Mouse (Mus musculus) ovary, postnatal 36 days (tissue): ENCODE measurements around the gene Gng3.
"Not testable (repeated sequence)": the region's sequence is repeated elsewhere in the genome, so short reads cannot be mapped to it uniquely, and the experiment has no call there.

Source experiments
- DNase-seq: peaks from one replicate; pipeline ENCODE4 v3.0.0; 2022; ENCODE audit warnings: low spot score, mixed read lengths

Gng3 gene

GRCm38 (mm10) chr19:8844371-8845129 lies 5.6 kb upstream of the Gng3 start:
- DNase-seq = peak; percentile 62

DNA sequence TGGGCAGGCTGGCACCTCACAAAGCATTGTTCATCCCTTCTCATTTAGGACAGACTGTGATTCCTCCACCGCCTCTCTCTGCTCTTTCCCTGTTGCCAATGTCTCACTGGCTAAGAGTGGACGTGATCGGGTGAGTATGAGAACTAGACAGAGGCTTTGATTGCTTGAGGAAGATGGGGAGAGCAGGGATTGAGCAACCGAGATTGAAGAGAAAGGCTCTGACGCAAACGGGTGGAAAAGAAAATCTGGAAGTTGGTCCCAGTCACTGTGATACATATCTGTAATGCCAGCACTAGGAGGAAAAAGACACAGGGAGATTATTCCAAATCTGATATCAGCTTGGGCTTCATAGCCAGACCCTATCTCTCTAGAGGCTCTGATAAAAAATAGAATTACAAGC lies 4.0 kb upstream of the Gng3 start:
- no peak for DNase-seq

DNA sequence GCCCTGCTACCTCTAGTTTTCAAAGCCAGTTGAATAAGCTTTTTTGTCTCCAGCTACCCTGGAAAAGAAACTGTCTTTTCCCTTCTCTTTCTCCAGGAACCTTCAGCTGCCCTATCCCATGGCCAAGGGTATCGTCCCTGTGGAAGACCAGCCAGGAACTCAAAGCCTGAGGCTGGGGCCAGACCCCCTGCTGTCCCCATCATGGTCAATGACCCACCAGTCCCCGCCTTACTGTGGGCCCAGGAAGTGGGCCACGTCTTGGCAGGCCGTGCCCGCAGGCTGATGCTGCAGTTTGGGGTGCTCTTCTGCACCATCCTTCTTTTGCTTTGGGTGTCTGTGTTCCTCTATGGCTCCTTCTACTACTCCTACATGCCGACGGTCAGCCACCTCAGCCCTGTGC lies 2.0 kb upstream of the Gng3 start:
- no peak for DNase-seq

DNA sequence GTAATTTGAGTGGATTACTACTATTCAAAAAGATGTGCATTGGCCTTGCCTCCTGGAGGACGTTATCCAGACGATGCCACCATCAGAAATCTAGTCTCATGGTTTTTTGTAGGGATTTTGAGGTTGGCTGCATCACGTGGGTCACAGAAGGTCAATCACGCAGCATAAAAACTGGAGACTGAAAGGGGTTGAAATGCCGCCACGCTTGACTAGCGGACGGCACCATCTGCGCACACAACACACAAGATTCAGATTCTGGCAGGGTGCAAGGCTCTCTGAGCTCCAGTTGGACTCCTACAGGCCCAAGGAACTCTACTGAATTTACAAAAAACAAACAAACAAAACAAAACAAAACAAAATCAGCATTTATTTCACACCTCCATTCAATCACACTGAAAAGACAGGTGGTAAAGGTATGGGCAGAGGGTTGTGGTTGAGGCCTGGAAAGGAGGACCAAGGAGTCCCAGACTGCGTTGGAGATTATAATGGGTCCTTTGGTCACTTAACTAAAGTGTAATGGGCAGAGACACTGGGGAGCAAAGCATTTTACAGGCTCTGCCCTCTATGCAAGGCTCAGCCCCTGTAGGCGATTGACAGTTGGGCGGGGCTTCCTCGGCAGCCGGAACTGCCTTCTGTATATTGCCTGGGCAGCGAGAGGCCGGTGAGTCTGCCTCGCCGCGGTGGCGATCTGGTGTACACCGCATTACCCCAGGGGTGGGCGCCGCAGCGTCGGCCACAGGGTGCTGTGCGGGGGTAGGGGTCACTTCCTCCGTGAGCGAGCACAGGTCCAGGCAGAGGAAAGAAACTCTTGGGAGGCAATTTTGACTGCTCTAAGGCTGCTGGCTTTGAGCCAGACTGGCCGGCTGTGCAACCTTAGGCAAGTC lies 1.2 kb upstream of the Gng3 start:
- peak; percentile 74 for DNase-seq

DNA sequence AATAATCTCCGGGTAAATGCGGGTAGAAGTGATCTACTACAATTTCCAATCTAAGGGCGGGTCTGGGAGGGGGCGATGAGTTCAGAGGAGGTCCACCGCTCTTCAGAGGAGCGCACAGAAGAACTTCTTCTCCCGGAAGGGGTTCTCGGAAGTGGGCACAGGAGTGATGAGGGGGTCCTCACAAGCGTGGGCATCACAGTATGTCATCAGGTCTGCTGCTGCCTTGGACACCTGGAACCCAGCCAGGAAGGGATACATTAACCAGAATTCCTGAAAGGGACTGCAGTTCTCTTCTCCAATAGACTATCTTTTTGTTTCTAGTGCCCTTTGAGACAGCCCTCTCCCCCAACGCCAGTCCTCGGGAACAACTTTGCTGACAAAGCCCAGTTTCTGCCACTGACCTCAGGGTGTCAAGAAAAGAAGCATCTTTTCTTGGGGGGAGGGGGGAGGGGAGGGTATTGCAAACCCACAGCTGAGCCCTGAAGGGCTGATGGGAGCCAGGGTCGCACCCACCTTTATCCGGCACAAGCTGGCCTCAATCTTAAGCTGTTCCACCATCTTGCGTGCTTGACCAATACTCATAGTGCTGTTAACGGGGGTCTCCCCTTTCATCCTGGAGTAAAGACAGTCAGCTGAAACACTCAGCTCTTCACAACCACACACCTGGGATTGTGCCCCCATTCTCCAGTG lies 808 bp downstream of the Gng3 start:
- DNase-seq = no peak

- peak; percentile 80 for DNase-seq
These were observed 1.7 kb downstream of the Gng3 start, which contains the start of gene Bscl2 for GRCm38 (mm10) chr19:8837251-8837791. Bscl2 (plus strand) TSS chr19:8837467.

DNA sequence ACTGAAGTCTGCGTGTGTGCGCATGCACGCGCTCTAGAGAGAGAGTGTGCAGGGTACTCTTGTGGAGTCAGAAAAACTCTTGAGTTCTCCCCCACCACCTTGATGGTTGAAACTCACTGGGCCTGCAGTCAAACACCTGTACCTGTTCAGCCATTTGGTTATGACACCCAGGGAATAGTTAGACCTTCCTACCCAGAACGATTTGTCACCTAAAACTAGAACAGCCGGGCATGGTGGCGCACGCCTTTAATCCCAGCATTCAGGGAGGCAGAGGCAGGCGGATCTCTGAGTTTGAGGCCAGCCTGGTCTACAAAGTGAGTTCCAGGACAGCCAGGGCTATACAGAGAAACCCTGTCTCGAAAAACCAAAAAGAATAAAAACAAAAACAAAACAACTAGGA lies 2.7 kb downstream of the Gng3 start:
- not testable (repeated sequence) for DNase-seq

DNA sequence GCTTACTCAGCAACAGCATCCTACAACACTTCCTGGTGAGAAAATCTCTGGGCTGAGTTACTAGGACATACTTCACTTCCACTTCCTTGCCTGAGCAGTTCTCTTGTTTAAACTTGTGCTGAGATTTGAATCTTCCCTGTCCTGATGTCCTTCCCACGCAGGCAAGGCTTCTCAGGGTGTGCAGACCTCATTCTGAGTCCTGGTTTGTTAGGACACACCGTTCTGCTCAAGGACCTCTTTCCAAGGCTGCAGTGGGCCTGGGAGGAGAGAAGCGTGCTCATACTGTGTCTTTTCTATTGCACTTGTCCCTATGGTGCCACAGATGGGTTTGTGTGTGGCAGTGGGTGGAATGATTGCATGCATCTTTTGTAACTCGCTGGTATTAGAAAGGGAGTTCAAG lies 6.0 kb downstream of the Gng3 start:
- no peak for DNase-seq

- DNase-seq = no peak
These were observed 7.7 kb downstream of the Gng3 start for GRCm38 (mm10) chr19:8831262-8831661.

DNA sequence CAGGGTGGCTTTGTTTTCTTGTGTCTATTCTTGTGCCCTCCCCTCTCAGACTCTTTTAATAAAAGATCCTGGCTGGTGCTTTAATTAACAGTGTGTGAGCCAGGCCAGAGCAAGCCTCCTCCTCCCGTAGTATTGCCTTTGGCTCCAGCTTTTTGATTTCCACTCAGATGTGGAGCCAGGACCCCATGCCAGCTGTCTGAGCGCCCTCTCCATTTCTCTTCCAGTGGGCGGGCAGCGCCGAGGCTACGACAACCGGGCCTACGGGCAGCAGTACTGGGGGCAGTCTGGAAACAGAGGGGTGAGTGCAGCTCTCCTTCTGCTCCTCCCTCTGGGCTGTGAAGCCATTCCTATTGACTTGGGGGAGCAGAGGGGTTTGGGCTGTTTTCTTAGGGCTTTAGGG lies 8.3 kb downstream of the Gng3 start:
- DNase-seq = no peak

DNA sequence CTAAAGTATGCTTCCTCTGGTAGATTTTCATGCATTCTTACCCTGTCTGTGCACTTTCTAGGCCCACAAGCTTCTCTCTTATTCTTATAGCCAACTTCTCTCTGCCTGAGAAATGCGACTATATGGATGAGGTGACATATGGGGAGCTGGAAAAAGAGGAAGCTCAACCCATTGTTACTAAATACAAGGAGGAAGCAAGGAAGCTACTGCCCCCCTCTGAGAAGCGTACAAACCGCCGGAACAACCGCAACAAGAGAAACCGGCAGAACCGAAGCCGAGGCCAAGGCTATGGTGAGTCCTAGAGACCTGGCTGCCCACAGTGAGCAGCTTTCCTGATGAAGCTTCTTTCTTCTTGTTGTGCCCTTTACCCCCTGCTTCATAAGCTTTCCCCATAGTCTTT lies 9.3 kb downstream of the Gng3 start, which contains the start of gene AC129217.1:
TSS of gene AC129217.1 (plus strand) at position 114 of the 400 bp plus-strand sequence.
- DNase-seq = no peak

DNA sequence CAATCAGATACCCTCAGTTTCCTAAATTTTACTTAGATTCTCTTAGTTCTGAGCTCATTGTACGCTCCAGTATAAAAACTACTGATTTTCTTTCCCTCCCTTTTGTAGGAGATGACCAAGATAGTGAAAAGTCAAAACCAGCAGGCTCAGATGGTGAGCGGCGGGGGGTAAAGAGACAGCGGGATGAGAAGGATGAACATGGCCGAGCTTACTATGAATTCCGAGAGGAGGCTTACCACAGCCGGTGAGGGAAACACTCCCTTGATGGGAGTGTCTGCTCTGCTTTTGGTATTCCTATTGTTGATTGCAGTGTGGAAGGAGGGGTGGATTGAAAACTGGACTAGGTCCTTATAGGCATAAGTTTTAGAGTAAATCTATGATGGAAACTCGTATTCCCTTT lies 16.3 kb downstream of the Gng3 start:
- no peak for DNase-seq

- no peak for DNase-seq
These were observed 17.8 kb downstream of the Gng3 start for GRCm38 (mm10) chr19:8821146-8821545.

DNA sequence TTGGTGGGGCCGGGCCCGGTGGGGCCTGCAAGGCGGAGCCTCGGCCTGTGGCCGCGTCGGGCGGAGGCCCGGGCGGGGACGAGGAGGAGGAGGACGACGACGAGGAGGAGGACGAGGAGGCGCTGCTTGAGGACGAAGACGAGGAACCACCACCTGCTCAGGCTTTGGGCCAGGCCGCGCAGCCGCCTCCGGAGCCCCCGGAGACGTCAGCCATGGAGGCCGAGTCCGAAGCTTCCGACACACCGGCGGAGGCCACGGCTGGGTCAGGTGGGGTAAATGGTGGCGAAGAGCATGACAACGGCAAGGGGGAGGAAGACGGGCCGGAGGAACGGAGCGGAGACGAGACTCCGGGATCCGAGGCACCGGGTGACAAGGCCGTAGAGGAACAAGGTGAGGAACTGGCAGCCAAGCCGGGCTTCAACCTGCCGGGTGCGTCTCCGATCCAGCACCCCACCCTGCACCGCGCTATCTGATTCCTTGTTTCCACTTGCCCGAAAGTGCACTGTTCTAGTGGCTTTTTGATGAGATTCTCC lies 18.5 kb downstream of the Gng3 start:
- no peak for DNase-seq

DNA sequence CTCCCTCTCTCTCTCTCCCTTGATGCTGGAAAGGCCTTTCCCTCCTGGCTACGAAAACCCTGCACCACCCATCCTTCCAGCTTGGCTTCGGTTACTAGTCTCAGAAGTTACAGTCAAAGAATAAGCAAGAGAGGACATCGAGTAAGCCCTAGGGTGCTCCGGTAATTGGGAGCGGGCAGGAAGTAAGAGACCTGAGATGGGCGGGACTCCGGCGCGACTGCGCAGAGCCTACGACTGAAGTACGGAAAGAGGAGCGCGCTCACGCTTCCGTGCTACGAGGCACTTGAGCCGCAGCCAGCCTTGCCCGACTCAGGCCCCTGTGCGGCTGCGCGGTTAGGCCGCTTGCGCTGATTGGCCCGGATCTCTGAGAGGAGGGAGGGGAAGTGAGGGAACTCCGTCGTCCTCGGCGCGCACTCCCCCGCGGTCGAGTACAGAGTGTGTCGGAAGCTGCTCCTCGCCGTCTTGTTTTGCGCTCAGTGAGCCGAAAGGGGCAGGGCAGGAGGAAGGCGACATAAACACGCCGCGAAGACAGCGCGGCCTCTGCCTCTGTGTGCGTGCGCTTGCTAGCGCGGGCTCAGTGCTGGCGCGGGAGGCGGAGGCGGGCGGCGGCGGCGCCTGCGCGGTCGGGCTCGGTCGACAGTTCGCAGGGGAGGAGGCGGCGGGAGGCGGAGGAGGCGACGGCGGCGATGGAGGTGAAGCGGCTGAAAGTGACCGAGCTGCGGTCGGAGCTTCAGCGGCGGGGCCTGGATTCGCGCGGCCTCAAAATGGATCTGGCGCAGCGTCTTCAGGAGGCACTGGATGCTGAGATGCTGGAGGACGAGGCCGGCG lies 19.2 kb downstream of the Gng3 start, which contains the start of gene Hnrnpul2:
TSS of gene Hnrnpul2 (plus strand) at position 415 of the 828 bp plus-strand sequence.
- DNase-seq = peak; percentile 98

GRCm38 (mm10) chr19:8818801-8819595 lies 20.0 kb downstream of the Gng3 start, which contains the start of gene Ttc9c:
Ttc9c (minus strand) TSS chr19:8819333.
- DNase-seq = peak; percentile 94

GRCm38 (mm10) chr19:8818301-8818798 lies 20.6 kb downstream of the Gng3 start:
- no peak for DNase-seq

- DNase-seq = no peak
These were observed 22.0 kb downstream of the Gng3 start for GRCm38 (mm10) chr19:8817001-8817400.

DNA sequence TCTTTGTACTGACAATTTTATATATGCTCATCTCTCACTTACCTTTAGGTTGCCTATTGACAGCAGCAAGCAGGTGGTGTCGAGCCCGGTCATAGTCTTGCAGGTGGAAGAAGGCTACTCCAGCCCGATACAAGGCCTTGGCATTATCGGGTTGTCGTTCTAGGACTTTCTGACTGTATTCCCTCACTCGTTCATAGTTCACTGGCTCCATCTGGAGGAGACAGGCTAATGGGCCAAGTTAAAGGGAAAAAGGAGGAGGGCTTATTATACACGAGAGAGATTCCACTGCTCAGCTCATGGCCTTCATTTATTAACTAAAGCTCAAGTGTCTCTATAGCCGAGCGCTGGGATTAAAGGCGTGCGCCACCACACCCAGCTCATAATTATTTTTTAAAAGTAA lies 23.2 kb downstream of the Gng3 start:
- no peak for DNase-seq

DNA sequence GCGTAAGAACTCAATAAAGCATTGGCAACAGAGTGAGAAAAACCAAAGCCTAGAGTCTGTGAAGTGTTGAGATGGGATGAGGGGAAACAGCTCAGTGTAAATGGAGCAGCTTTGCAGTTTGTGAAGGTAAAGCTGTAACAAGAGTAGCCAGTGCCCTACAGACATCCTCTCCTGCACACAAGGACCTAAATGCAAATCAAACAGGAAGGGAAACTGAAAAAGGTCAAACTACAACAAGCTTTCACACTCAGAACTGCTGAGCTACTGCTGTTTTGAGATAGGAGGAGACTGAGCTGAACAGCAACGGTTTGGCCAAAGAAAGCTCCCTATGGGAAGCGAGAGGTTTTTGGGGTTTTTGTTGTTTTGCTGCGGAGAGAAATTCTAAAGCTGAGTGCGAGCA lies 32.2 kb downstream of the Gng3 start:
- no peak for DNase-seq
